Mouse (Mus musculus) right cerebral cortex, postnatal 4 days (tissue): ENCODE results near the gene Gm20388.

Experiments used
- DNase-seq: peaks from one replicate; pipeline ENCODE4 v3.0.0-alpha.2; 2022

The Gm20388 gene

GRCm38 (mm10) chr8:124281700-124282541 is 4371.3 kb downstream of the Gm20388 start:
- no peak for DNase-seq

GRCm38 (mm10) chr8:124282878-124283630 is 4372.4 kb downstream of the Gm20388 start:
- peak; percentile 51 for DNase-seq

GRCm38 (mm10) chr8:124283644-124284332 is 4373.1 kb downstream of the Gm20388 start:
- DNase-seq: no peak

GRCm38 (mm10) chr8:124284333-124284711 is 4373.7 kb downstream of the Gm20388 start:
- no peak for DNase-seq

GRCm38 (mm10) chr8:124284984-124285576 is 4374.4 kb downstream of the Gm20388 start:
- no peak for DNase-seq

DNA sequence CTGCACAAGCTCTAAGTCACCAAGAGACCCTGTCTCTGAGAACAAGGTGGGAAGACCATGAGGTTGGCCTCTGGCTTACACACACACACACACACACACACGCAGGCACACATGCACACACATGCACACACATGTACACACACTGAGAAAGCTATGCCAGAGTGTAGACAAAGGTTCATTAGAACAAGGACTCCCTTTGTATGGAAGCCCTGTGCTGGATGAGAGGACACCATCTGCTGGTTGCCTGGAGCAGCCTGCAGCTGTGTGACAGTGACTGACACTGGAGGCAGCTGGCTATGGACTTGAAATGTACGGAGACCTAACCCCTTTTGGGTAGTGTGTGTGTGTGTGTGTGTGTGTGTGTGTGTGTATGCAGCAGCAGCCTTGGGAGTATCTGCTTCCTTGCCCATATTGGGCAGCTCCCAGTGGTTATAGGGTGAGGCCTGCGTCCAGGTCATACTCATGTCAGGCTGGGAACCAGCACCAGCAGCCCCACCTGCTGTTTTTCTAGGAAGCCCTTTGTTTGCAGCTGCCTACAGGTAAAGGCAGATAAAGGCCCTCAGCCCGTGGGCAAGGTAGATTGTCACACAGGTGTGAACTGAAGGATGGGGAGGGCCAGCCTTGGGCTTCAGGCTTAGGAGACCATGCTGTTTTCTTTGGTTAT is 4376.0 kb downstream of the Gm20388 start:
- DNase-seq: no peak

GRCm38 (mm10) chr8:124288215-124288864 is 4377.7 kb downstream of the Gm20388 start:
- DNase-seq: no peak

- no peak for DNase-seq
These were observed 4378.9 kb downstream of the Gm20388 start for GRCm38 (mm10) chr8:124289481-124290050.

DNA sequence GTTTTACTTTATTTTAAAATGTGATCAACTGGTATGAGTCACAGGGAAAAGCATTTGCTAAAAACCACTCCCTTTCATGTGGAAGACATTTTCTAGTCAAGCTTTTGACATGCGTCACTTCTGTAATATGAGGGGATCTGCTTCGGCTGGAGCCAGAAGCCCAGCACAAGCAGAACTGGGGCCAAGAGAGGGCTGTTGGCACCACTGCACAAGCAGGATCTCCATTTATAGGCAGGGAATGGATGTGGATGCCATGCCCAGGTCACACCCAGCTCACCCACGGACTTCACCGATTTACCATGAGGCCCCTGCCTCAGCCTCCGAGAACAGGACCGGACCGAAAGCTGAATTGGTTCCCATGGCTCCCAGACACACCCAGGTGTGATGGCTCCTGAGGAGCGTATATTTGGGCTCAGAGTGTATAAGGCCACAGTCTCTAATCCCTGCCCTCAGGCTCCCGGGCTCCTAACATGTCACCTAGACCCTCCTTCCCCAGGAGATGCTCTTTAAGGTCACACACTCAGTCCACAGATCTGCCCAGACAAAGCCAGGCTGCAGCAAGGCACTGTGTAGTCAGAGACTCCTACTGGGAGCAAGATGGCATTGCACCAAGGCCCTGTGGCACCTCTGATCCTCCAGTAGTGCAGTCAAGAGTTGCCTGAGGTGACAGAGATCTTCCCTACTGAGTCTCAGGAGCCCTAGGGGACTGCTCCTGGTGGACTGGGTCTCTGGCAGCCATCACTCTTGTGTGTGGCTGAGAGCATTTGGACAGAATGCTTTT is 4380.5 kb downstream of the Gm20388 start:
- DNase-seq: no peak

DNA sequence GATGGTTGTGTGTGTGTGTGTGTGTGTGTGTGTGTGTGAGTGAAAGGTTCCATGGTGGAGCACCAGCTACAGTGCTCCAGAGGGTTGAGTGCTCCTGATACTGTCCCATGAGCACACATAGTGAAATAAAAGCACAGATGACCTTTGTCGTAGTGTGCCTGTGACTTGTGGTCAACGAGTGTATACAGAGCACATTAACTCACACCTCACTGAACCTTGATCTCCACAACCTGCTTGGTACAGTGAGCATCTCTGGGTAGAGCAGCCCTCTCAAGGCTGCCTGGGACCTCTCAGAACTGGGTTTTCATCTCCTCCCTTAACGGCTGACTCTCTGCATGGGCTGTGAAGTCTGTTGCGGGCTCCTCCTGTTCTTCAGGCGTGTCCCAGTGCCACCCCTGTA is 4381.1 kb downstream of the Gm20388 start:
- DNase-seq: no peak

GRCm38 (mm10) chr8:124292965-124293364 is 4382.3 kb downstream of the Gm20388 start:
- no peak for DNase-seq

DNA sequence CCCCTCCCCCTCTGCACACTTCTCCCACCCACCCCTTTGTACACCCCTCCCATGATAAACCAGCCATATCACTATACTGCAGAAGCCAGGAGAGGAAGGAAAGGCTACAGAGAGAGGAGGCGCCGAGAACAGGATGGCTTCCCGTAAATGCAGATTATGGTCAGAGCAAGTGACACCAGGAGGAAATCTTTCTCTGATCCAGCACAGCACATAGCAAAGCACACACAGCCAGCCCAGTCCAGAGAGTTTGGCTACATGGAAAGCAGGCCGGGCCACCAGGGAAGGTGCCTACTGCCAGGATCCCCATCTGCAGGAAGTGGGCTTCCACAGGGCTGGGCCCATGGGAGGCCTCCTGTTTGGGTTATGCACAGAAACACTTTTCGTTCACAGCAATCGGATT is 4383.8 kb downstream of the Gm20388 start:
- DNase-seq: no peak

- no peak for DNase-seq
These were observed 4384.3 kb downstream of the Gm20388 start for GRCm38 (mm10) chr8:124294900-124295299.

GRCm38 (mm10) chr8:124295357-124295756 is 4384.7 kb downstream of the Gm20388 start:
- DNase-seq: no peak

- DNase-seq: no peak
These were observed 4390.9 kb downstream of the Gm20388 start for GRCm38 (mm10) chr8:124301512-124301911.

- DNase-seq: no peak
These were observed 4391.4 kb downstream of the Gm20388 start for GRCm38 (mm10) chr8:124301935-124302555.

DNA sequence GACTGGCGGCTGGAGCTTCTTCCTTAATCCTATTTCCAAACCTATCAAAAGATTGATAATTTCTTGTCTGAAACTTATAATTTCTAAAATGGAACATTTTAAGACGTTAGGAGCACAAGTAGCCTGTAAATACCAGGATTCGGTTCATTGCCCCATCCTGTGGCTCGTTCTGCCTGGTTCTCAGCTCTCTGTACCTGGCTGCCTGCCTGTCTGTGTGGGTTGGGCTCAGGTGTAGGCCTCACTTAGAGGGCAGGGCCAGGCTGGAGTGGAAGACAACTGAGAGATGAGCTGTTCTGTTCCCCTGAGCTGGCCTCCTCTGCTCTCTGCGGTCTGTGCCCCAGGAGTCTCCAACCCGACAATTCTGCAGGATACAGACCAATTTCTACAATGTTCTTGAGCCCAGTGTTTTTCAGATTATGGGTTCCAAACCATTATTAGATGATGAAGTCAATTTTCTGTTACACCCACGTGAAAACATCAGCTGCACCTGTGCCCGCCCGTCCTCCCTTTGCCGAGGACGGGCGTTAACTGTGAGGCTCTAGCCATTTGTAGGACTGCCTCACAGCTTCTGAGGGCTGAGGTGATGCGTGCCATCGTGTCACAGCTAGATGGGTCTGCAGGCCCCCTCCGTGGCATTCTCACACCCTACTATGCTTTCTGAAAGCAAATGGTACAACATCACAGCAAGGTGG is 4392.7 kb downstream of the Gm20388 start:
- no peak for DNase-seq

DNA sequence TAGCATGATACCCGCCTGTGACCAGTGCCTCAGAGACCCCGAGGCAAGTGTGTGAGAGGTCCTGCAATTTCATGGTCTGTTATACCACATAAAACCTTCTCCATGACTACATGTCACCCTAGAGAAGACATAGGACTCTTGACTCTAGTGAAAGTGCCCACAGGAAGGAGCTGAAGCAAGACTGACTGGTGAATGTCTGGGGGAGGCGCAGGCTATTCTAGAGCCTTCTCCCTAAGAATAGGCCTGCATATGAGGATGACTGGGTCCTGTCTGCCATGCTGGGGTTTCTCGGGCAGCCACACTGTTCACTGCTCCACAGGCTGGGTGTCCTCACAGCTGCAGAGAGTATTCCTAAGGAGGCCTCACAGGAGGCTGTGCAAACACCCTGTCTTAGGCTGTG is 4393.5 kb downstream of the Gm20388 start:
- no peak for DNase-seq

- DNase-seq: no peak
These were observed 4395.9 kb downstream of the Gm20388 start for GRCm38 (mm10) chr8:124306574-124306973.

GRCm38 (mm10) chr8:124307700-124308099 is 4397.1 kb downstream of the Gm20388 start:
- DNase-seq: no peak
